In the genomic region with DNA sequence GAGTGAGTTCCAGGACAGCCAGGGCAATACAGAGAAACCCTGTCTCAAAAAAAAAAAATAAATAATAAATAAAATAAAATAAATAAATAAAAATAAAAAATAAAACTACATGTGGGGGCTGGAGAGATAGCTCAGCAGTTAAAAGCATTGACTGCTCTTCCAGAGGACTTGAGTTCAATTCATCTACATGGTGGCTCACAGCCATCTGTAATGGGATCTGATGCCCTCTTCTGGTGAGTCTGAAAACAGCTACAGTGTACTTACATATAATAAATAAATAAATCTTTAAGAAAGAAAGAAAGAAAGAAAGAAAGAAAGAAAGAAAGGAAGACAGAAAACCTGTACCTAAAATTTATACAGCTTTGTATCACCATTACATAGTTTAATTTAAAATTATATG, we compare ENCODE assay signal across 8 mouse cellular contexts. TPM values are rescaled to one million over a fixed set of nuclear protein-coding genes. Genes with fewer than 3 reads are reported as not detected.
A peak's percentile ranks its signal among the peaks of the same experiment; 100 is the strongest.
DNase-seq lines count a peak whose midpoint lies in the region; ATAC-seq and TF ChIP-seq lines count a peak whose summit lies in the region.
"Not testable (repeated sequence)": the region's sequence is repeated elsewhere in the genome, so short reads cannot be mapped to it uniquely, and the experiment has no call there.

No protein-coding gene starts in this region.

- not testable (repeated sequence) for H3K27ac ChIP-seq in liver, embryonic 14.5 days

- not testable (repeated sequence) for H3K9me3 ChIP-seq in liver, embryonic 14.5 days (ENCODE audit: control insufficient read depth, low read length)

- peak; percentile 48 for TF ChIP-seq CTCF in liver, embryonic 14.5 days (IDR thresholded peaks at IDR 0.05; ENCODE audit: low read depth)

- peak; percentile 57 for DNase-seq in 416B (ENCODE audit: low read depth)
- peak; percentile 17 for DNase-seq in ZHBTc4 (ENCODE audit: low read depth, low spot score)
- DNase-seq in cerebellum, postnatal 10 days = peak; percentile 32 to 36
- DNase-seq in heart, postnatal 4 days = peak; percentile 19
- peak; percentile 20 for DNase-seq in kidney, postnatal 10 days
- DNase-seq in liver, embryonic 14.5 days (ENCODE audit: low read depth in 3 of 3, low spot score in 3 of 3) = not testable (repeated sequence)
- DNase-seq in lung, postnatal 36 days = peak; percentile 74
- peak; percentile 53 for DNase-seq in thymus, postnatal 14 days

- H3K9ac ChIP-seq in liver, embryonic 14.5 days (replicated peaks) = not testable (repeated sequence)

- not testable (repeated sequence) for H3K4me2 ChIP-seq in liver, embryonic 14.5 days (ENCODE audit: low read depth)

- not testable (repeated sequence) for H3K27me3 ChIP-seq in liver, embryonic 14.5 days (ENCODE audit: control insufficient read depth, insufficient read depth, low read length)

- H3K36me3 ChIP-seq in liver, embryonic 14.5 days (replicated peaks; ENCODE audit: control insufficient read depth, insufficient read depth, low read depth) = not testable (repeated sequence)

- ATAC-seq in liver, embryonic 14.5 days (ENCODE audit: insufficient read depth) = not testable (repeated sequence)

- not testable (repeated sequence) for H3K4me1 ChIP-seq in liver, embryonic 14.5 days (replicated peaks; ENCODE audit: control insufficient read depth in 2 of 2, insufficient read depth in 2 of 2, low read length in 1 of 2)

- not testable (repeated sequence) for TF ChIP-seq EP300 in liver, embryonic 14.5 days (IDR thresholded peaks at IDR 0.05; ENCODE audit: low read depth)

- not testable (repeated sequence) for H3K4me3 ChIP-seq in liver, embryonic 14.5 days (ENCODE audit: insufficient read depth in 1 of 2, low read depth in 2 of 2, low read length in 2 of 2)

RNA-seq across cellular contexts. Expression of a gene that starts 4.1 kb away (rescaled TPM):
- 10 to 100 TPM; 10.2 to 11.9 TPM for total RNA-seq in heart, postnatal 4 days (2021)
- polyA plus RNA-seq in liver, embryonic 14.5 days (2012; rRNA removed) = 3.1 and 8.2 TPM in 2 replicates
- 8.7 and 8.8 TPM in 2 replicates for polyA plus RNA-seq in liver, embryonic 14.5 days (2014; fragmentation: Nextera tagmentation; extraction: Ambion mirVana)

RNA-seq across cellular contexts. Expression of a gene that starts 53.5 kb away (rescaled TPM):
- 10 to 100 TPM; 19.3 to 20.3 TPM for total RNA-seq in heart, postnatal 4 days (2021)
- polyA plus RNA-seq in liver, embryonic 14.5 days (2012; rRNA removed) = 4.3 and 6.0 TPM in 2 replicates
- polyA plus RNA-seq in liver, embryonic 14.5 days (2014; fragmentation: Nextera tagmentation; extraction: Ambion mirVana) = 3.8 and 5.0 TPM in 2 replicates

RNA-seq across cellular contexts. Expression of a gene that starts 53.6 kb away (rescaled TPM):
- 10 to 100 TPM; 35.5 to 36.9 TPM for total RNA-seq in heart, postnatal 4 days (2021)
- 20.1 and 36.1 TPM in 2 replicates for polyA plus RNA-seq in liver, embryonic 14.5 days (2012; rRNA removed)
- 40.9 and 47.0 TPM in 2 replicates for polyA plus RNA-seq in liver, embryonic 14.5 days (2014; fragmentation: Nextera tagmentation; extraction: Ambion mirVana)
